Mouse (Mus musculus) liver, embryonic 15.5 days (tissue): ENCODE results near the gene Ttbk1. TPM values are rescaled to one million over a fixed set of nuclear protein-coding genes. Genes with fewer than 3 reads are reported as not detected.
A peak's percentile ranks its signal among the peaks of the same experiment; 100 is the strongest.

ENCODE experiments used
- ATAC-seq: fragments of 200-750 bp; cut with Nextera tagmentation; 2 replicates; pipeline ENCODE4 v1.8.0; 2017; ENCODE audit warnings: moderate number of reproducible peaks, mild to moderate bottlenecking, moderate library complexity; ENCODE audit not compliant: insufficient read depth
- H3K27ac ChIP-seq: fragments of 300-500 bp; sonication (generic); replicated peaks from 2 replicates; pipeline ENCODE4 v1.5.1; 2015; ENCODE audit warnings: mild to moderate bottlenecking, inconsistent platforms
- H3K27me3 ChIP-seq: fragments of 300-500 bp; sonication (generic); 2 replicates; pipeline ENCODE4 v1.6.1; 2015; ENCODE audit warnings: mild to moderate bottlenecking, inconsistent platforms
- H3K36me3 ChIP-seq: fragments of 300-500 bp; sonication (generic); replicated peaks from 2 replicates; pipeline ENCODE4 v1.6.1; 2015; ENCODE audit warnings: moderate library complexity, mild to moderate bottlenecking, inconsistent platforms
- H3K4me1 ChIP-seq: fragments of 300-500 bp; sonication (generic); replicated peaks from 2 replicates; pipeline ENCODE4 v1.6.1; 2015; ENCODE audit warnings: inconsistent platforms
- H3K4me2 ChIP-seq: fragments of 300-500 bp; sonication (generic); 2 replicates; pipeline ENCODE4 v1.6.1; 2015; ENCODE audit warnings: moderate library complexity, mild to moderate bottlenecking, inconsistent platforms
- H3K4me3 ChIP-seq: fragments of 300-500 bp; sonication (generic); replicated peaks from 2 replicates; pipeline ENCODE4 v1.5.1; 2015; ENCODE audit warnings: mild to moderate bottlenecking, inconsistent platforms
- H3K9ac ChIP-seq: fragments of 300-500 bp; sonication (generic); 2 replicates; pipeline ENCODE4 v1.6.1; 2015; ENCODE audit warnings: moderate library complexity, mild to moderate bottlenecking, inconsistent platforms
- H3K9me3 ChIP-seq: fragments of 300-500 bp; sonication (generic); replicated peaks from 2 replicates; pipeline ENCODE4 v1.6.1; 2016; ENCODE audit warnings: inconsistent platforms
- whole genome bisulfite sequencing: fragments of 180-500 bp; shearing (Covaris S2); methylation state at CpG from one replicate; pipeline ENCODE4 v1.1.7; 2015; ENCODE audit warnings: mixed read lengths; ENCODE audit not compliant: insufficient replicate concordance; 5-methylcytosine and 5-hydroxymethylcytosine counted together
- polyA plus RNA-seq: library from polyadenylated mRNA; unstranded; fragments of >200 nt; fragmentation: Nextera tagmentation; extraction: Ambion mirVana; gene quantifications from 2 replicates; pipeline ENCODE4 v1.2.1, GENCODE M21; 2015

Gene Ttbk1
- polyA plus RNA-seq, 1 experiment from 2014 or later: 0.01 TPM

DNA sequence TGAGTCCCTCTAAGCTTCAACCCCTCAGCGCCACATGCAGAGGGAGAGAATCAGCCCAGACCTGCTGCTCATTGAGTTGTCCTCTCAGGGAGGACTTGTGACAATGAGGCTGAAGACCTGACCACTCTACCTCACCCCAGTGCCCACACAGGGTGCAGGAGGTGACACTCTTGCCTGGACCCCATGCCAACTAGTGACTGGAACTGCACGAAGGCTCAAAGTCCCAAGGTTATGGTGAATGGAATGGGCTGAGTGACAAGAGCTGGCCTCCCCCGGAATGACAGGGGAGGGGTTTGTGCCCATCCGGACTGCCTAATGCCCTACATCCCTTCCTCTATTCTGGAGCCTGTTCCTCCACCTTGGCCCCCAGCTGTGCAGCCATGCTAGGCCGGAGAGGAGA lies 34.8 kb downstream of the Ttbk1 start:
- Histone ChIP-seq H3K27me3 (peaks cover 74% of the 10 kb centered on the region), H3K36me3 (no peaks in the 10 kb centered on the region), H3K4me2 (no peak overlapping the region), H3K27ac (no peak overlapping the region), H3K4me3 (no peak overlapping the region), H3K9ac (no peak overlapping the region), H3K9me3 (no peaks in the 10 kb centered on the region), H3K4me1 (peaks cover 20% of the 10 kb centered on the region)
- WGBS: 35% methylated on average over 5 of the region's 5 CpGs
- no peak for ATAC-seq

GRCm38 (mm10) chr17:46446264-46446663 lies 41.2 kb downstream of the Ttbk1 start:
- no peak overlapping the region for H3K4me3 ChIP-seq
- ATAC-seq: no peak
- H3K36me3 ChIP-seq: no peaks in the 10 kb centered on the region
- H3K4me1 ChIP-seq: no peaks in the 10 kb centered on the region
- no peak overlapping the region for H3K27ac ChIP-seq
- H3K9ac ChIP-seq: no peak overlapping the region
- H3K4me2 ChIP-seq: no peak overlapping the region
- H3K27me3 ChIP-seq: peaks cover 69% of the 10 kb centered on the region
- 80% methylated on average over 16 of the region's 16 CpGs for WGBS
- no peaks in the 10 kb centered on the region for H3K9me3 ChIP-seq

DNA sequence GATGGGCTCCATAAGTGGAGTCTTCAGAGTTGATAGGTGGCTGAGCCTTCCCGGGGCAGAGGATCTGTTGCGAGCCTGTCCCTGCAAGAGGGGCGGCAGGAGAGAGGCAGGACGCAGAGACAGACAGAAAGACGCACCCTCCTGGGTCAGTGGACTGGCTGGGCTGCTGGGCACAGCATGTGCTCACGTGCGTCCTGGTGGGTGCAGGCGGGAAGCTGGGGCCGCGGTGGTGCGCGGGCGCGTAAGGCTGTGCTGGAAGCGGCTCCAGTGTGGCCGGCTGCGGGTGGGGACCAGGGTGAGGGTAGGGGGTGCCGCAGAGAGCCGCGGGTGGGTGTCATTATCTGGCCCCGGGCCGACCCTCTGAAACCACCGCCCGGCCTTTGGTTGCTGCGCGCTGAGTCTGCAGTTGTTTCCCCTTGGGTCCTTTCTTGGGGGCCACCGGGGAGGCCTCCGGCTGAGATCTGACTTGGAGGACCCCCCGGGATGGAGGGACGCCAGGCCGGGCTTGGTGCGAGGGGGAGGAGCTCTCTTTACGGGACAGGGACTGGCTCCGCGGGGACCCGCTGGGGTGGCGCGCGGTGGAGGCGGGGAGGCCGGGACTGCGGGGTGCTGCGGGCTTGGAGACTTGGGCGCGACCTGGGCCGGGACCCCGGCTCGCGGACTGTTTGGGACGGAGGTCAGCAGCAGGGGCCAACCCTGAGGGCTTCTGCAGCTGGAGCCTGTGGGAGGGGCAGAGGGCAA lies 42.5 kb downstream of the Ttbk1 start:
- H3K4me1 ChIP-seq: no peaks in the 10 kb centered on the region
- H3K36me3 ChIP-seq: no peaks in the 10 kb centered on the region
- H3K27ac ChIP-seq: no peak overlapping the region
- H3K27me3 ChIP-seq: peaks cover 61% of the 10 kb centered on the region
- no peaks in the 10 kb centered on the region for H3K9me3 ChIP-seq
- H3K4me2 ChIP-seq: peak overlapping the region; percentile 13
- H3K4me3 ChIP-seq: no peak overlapping the region
- no peak overlapping the region for H3K9ac ChIP-seq
- no peak for ATAC-seq
- WGBS: 4% methylated on average over 50 of the region's 50 CpGs

GRCm38 (mm10) chr17:46439176-46439575 lies 48.3 kb downstream of the Ttbk1 start:
- no peak overlapping the region for H3K4me2 ChIP-seq
- no peak overlapping the region for H3K4me3 ChIP-seq
- H3K27me3 ChIP-seq: peaks cover 53% of the 10 kb centered on the region
- no peak for ATAC-seq
- no peaks in the 10 kb centered on the region for H3K9me3 ChIP-seq
- no peak overlapping the region for H3K9ac ChIP-seq
- no peaks in the 10 kb centered on the region for H3K36me3 ChIP-seq
- H3K4me1 ChIP-seq: no peaks in the 10 kb centered on the region
- WGBS: 71% methylated on average over 10 of the region's 10 CpGs
- no peak overlapping the region for H3K27ac ChIP-seq

- Histone ChIP-seq H3K9ac (no peak within 1 kb of the TSS), H3K4me1 (peaks cover 4% of the 10 kb centered on the region; the same call in 1 of the 2 replicates), H3K4me3 (no peak within 1 kb of the TSS), H3K36me3 (no peaks in the 10 kb centered on the region), H3K27me3 (peaks cover 51% of the 10 kb centered on the region), H3K4me2 (no peak within 1 kb of the TSS), H3K9me3 (no peaks in the 10 kb centered on the region), H3K27ac (no peak within 1 kb of the TSS)
- no peak; the same call in 1 of the 2 replicates for ATAC-seq
- WGBS: 60% methylated on average over 4 of the region's 4 CpGs
These were observed 49.1 kb downstream of the Ttbk1 start, which contains the start of gene Slc22a7 for GRCm38 (mm10) chr17:46438298-46438873. Gene Slc22a7, minus strand, starts transcription at chr17:46438457.

DNA sequence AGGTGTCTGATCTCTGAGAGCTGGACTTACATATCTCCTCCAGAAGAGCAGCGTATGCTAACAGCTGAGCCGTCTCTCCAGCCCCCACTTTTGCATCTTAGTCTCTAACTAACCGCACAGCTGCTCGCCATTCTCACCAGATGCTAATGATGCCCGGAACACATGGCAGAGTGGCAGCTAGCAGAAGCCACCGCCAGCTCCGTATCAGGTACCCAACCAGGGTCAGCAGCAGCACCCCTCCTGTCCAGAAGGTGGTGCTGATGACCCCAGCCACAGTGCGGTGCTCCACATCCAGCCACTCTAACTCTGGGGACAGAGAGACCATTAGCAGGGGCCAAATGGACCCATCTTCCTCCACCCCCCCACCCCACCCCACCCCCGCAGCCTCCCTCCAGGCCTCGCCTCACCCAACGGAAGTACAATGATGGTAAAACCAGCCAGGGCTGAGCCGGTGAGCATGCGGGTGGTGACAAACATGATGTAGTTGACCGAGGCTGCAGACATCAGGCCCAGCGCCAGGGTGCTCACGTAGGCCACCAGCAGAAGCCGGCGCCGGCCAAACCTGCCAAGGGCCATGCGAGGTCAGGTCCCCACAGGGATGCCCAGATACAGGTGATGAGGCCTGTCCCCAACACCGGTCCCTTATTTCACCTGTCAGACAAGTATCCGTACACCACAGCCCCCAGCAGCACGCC lies 50.7 kb downstream of the Ttbk1 start:
- H3K27me3 ChIP-seq: peaks cover 45% of the 10 kb centered on the region
- 20% methylated on average over 23 of the region's 23 CpGs for WGBS
- peaks cover 4% of the 10 kb centered on the region; the same call in 1 of the 2 replicates for H3K4me1 ChIP-seq
- H3K27ac ChIP-seq: no peak overlapping the region
- H3K4me3 ChIP-seq: no peak overlapping the region
- no peaks in the 10 kb centered on the region for H3K9me3 ChIP-seq
- H3K9ac ChIP-seq: no peak overlapping the region
- ATAC-seq: no peak
- H3K4me2 ChIP-seq: no peak overlapping the region
- H3K36me3 ChIP-seq: no peaks in the 10 kb centered on the region

DNA sequence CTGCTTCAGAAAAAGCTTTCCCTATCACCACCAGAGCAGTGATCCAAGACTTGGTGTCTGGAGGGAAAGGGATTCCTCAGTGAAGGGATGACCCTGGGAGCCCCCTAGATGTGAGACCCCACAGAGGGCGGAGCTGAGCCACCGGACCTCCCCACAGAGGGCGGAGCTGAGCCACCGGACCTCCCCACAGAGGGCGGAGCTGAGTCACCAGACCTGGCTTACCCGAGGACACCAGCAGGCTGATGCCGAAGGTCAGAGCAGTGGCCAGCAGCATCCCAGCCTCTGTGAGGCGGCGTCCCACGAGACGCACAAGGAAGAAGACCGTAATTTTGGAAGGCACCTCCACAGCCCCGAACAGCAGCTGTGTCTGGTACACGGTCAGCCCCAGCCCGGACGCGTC lies 53.8 kb downstream of the Ttbk1 start:
- Histone ChIP-seq H3K36me3 (no peaks in the 10 kb centered on the region), H3K9ac (no peak overlapping the region), H3K9me3 (no peaks in the 10 kb centered on the region), H3K4me3 (no peak overlapping the region), H3K4me2 (peak overlapping the region; percentile 33), H3K27me3 (peaks cover 66% of the 10 kb centered on the region), H3K4me1 (peaks cover 4% of the 10 kb centered on the region; the same call in 1 of the 2 replicates), H3K27ac (no peak overlapping the region)
- no peak for ATAC-seq
- 10% methylated on average over 17 of the region's 17 CpGs for WGBS

GRCm38 (mm10) chr17:46428761-46429414 lies 58.6 kb downstream of the Ttbk1 start, which contains the start of gene Crip3:
Gene Crip3, plus strand, starts transcription at chr17:46428926.
- no peaks in the 10 kb centered on the region for H3K36me3 ChIP-seq
- H3K27ac ChIP-seq: no peak within 1 kb of the TSS
- H3K4me2 ChIP-seq: peak within 1 kb of the TSS; percentile 30; the same call in 1 of the 2 replicates
- WGBS: 12% methylated on average over 18 of the region's 18 CpGs
- H3K4me1 ChIP-seq: peaks cover 2% of the 10 kb centered on the region; the same call in 1 of the 2 replicates
- ATAC-seq: no peak
- H3K27me3 ChIP-seq: peaks cover 38% of the 10 kb centered on the region
- H3K9me3 ChIP-seq: no peaks in the 10 kb centered on the region
- no peak within 1 kb of the TSS for H3K4me3 ChIP-seq
- no peak within 1 kb of the TSS for H3K9ac ChIP-seq

GRCm38 (mm10) chr17:46426496-46426895 lies 61.0 kb downstream of the Ttbk1 start:
- no peaks in the 10 kb centered on the region for H3K4me1 ChIP-seq
- peaks cover 20% of the 10 kb centered on the region for H3K27me3 ChIP-seq
- no peak overlapping the region for H3K4me2 ChIP-seq
- ATAC-seq: no peak
- no peak overlapping the region for H3K27ac ChIP-seq
- H3K36me3 ChIP-seq: no peaks in the 10 kb centered on the region
- no peak overlapping the region for H3K4me3 ChIP-seq
- H3K9me3 ChIP-seq: no peaks in the 10 kb centered on the region
- H3K9ac ChIP-seq: no peak overlapping the region

DNA sequence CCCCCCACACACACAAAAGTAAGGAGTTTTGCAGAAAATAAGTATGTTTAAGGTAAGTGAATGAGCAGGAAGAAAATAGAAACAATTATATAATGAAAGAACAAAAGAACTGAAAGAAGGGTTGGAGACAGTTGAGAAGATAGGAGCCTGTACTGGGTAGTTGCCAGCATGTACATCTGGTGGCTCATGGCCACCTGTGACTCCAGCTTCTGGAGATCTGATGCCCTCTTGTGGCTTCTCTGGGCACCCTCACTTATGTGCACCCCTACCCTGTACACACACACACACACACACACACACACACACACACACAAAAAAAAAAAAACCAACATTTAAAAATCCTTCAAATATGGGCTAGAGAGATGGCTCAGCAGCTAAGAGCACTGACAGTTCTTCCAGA lies 67.8 kb downstream of the Ttbk1 start:
- no peaks in the 10 kb centered on the region for H3K27me3 ChIP-seq
- H3K4me3 ChIP-seq: no peak overlapping the region
- H3K9me3 ChIP-seq: no peaks in the 10 kb centered on the region
- no peak for ATAC-seq
- H3K9ac ChIP-seq: no peak overlapping the region
- H3K27ac ChIP-seq: no peak overlapping the region
- no peaks in the 10 kb centered on the region for H3K36me3 ChIP-seq
- no peaks in the 10 kb centered on the region for H3K4me1 ChIP-seq
- H3K4me2 ChIP-seq: no peak overlapping the region

- no peaks in the 10 kb centered on the region for H3K4me1 ChIP-seq
- H3K27ac ChIP-seq: no peak overlapping the region
- no peak overlapping the region for H3K4me2 ChIP-seq
- H3K9me3 ChIP-seq: no peaks in the 10 kb centered on the region
- no peak overlapping the region for H3K9ac ChIP-seq
- no peak for ATAC-seq
- H3K27me3 ChIP-seq: no peaks in the 10 kb centered on the region
- H3K36me3 ChIP-seq: no peaks in the 10 kb centered on the region
- 73% methylated on average over 5 of the region's 5 CpGs for WGBS
- H3K4me3 ChIP-seq: no peak overlapping the region
These were observed 68.8 kb downstream of the Ttbk1 start for GRCm38 (mm10) chr17:46418628-46419027.
